Mouse (Mus musculus): ENCODE measurements around the gene Npnt.

Gene Npnt

GRCm38 (mm10) chr3:132856651-132857050 lies 93.4 kb downstream of the Npnt start:
- 74% methylated on average over 6 of the region's 6 CpGs for WGBS

- 78% methylated on average over 9 of the region's 9 CpGs for WGBS
These were observed 94.5 kb downstream of the Npnt start for GRCm38 (mm10) chr3:132855458-132856212.

GRCm38 (mm10) chr3:132854271-132854670 lies 95.8 kb downstream of the Npnt start:
- 80% methylated on average over 9 of the region's 9 CpGs for WGBS

- WGBS: 75% methylated on average over 28 of the region's 28 CpGs
These were observed 98.0 kb downstream of the Npnt start for GRCm38 (mm10) chr3:132851841-132852728.

- WGBS: 78% methylated on average over 1 of the region's 1 CpGs
These were observed 98.7 kb downstream of the Npnt start for GRCm38 (mm10) chr3:132851417-132851816.

- WGBS: 87% methylated on average over 2 of the region's 2 CpGs
These were observed 99.7 kb downstream of the Npnt start for GRCm38 (mm10) chr3:132850431-132850830.

GRCm38 (mm10) chr3:132849669-132850068 lies 100.4 kb downstream of the Npnt start:
- WGBS: 81% methylated on average over 7 of the region's 7 CpGs

- WGBS: 98% methylated on average over 6 of the region's 6 CpGs
These were observed 107.4 kb downstream of the Npnt start for GRCm38 (mm10) chr3:132842676-132843075.

- WGBS: 96% methylated on average over 8 of the region's 8 CpGs
These were observed 110.6 kb downstream of the Npnt start for GRCm38 (mm10) chr3:132839516-132839915.

- 94% methylated on average over 15 of the region's 15 CpGs for WGBS
These were observed 111.3 kb downstream of the Npnt start for GRCm38 (mm10) chr3:132838656-132839417.

- WGBS: 87% methylated on average over 4 of the region's 4 CpGs
These were observed 113.0 kb downstream of the Npnt start for GRCm38 (mm10) chr3:132837134-132837533.

GRCm38 (mm10) chr3:132835118-132835794 lies 114.8 kb downstream of the Npnt start:
- WGBS: 87% methylated on average over 6 of the region's 6 CpGs

All from cerebral cortex, adult 2 months (tissue).